8 mouse cellular contexts compared by ENCODE assay signal in the genomic region with DNA sequence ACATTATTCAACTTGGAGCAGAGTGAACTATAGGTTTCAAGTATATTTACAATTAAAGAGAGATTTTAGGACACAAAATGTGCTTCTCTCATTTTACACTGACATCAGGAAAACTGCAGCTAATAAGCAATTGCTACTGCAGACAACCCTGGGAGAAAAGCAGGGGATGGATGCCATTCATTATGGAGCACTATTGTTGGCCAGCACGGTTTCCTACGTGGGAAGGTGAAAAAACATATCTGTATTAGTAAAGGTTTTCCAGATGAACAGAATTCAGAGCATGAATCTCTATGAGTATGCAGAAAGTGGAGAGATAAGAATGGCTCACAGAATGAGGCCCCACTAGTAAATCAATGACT. TPM values are rescaled to one million over a fixed set of nuclear protein-coding genes. Genes with fewer than 3 reads are reported as not detected.
DNase-seq lines count a peak whose midpoint lies in the region; ATAC-seq and TF ChIP-seq lines count a peak whose summit lies in the region.
"Not testable (repeated sequence)": the region's sequence is repeated elsewhere in the genome, so short reads cannot be mapped to it uniquely, and the experiment has no call there.

No protein-coding gene starts in this region.

- not testable (repeated sequence) for H3K9me3 ChIP-seq in ES-Bruce4 (replicated peaks; ENCODE audit: control insufficient read depth, insufficient read depth, low read length, poor library complexity, severe bottlenecking); hindbrain, embryonic 13.5 days; kidney, embryonic 16.5 days (ENCODE audit: low read length); liver, embryonic 13.5 days (replicated peaks); midbrain, embryonic 11.5 days (ENCODE audit: control insufficient read depth, low read length); neural tube, embryonic 15.5 days (replicated peaks)

- TF ChIP-seq POLR2A in ES-Bruce4 (IDR thresholded peaks at IDR 0.05; ENCODE audit: insufficient read depth, low read length); embryonic fibroblast, embryonic 13.5 days (IDR thresholded peaks at IDR 0.05; ENCODE audit: low read depth, low read length); heart, adult 2 months (IDR thresholded peaks at IDR 0.05; ENCODE audit: insufficient read depth, low read depth, low read length): not testable (repeated sequence)

- not testable (repeated sequence) for H3K4me1 ChIP-seq in ES-Bruce4 (ENCODE audit: control insufficient read depth, insufficient read depth, low read length); embryonic fibroblast, embryonic 13.5 days (ENCODE audit: control insufficient read depth, insufficient read depth, low read length); heart, adult 2 months (ENCODE audit: control insufficient read depth, insufficient read depth, low read length); hindbrain, embryonic 13.5 days (replicated peaks); kidney, embryonic 16.5 days (ENCODE audit: insufficient read depth, low read length); liver, embryonic 13.5 days (replicated peaks); midbrain, embryonic 11.5 days (ENCODE audit: control insufficient read depth, insufficient read depth, low read length); neural tube, embryonic 15.5 days

- peak overlapping the region; percentile 51 for H3K4me2 ChIP-seq in hindbrain, embryonic 13.5 days
- H3K4me2 ChIP-seq in kidney, embryonic 16.5 days (replicated peaks; ENCODE audit: low read depth, low read length): peak overlapping the region; percentile 44
- peak overlapping the region; percentile 76 for H3K4me2 ChIP-seq in liver, embryonic 13.5 days
- peak overlapping the region; percentile 55; the same call in 1 of the 2 replicates for H3K4me2 ChIP-seq in midbrain, embryonic 11.5 days
- H3K4me2 ChIP-seq in neural tube, embryonic 15.5 days: peak overlapping the region; percentile 69

- peak overlapping the region; percentile 24 for H3K9ac ChIP-seq in ES-Bruce4 (ENCODE audit: low read depth, poor library complexity, severe bottlenecking)
- not testable (repeated sequence) for H3K9ac ChIP-seq in heart, adult 2 months (ENCODE audit: low read depth, low read length); neural tube, embryonic 15.5 days (replicated peaks)
- H3K9ac ChIP-seq in hindbrain, embryonic 13.5 days: peak overlapping the region; percentile 49; the same call in 1 of the 2 replicates
- H3K9ac ChIP-seq in kidney, embryonic 16.5 days (replicated peaks; ENCODE audit: low read length): 0 out of 2 replicates have a peak overlapping the region, but pooled peaks have one; percentile 33
- peak overlapping the region; percentile 53; the same call in 1 of the 2 replicates for H3K9ac ChIP-seq in liver, embryonic 13.5 days
- H3K9ac ChIP-seq in midbrain, embryonic 11.5 days (ENCODE audit: low read length): peak overlapping the region; percentile 65; the same call in 1 of the 2 replicates

- TF ChIP-seq CTCF in ES-Bruce4 (IDR thresholded peaks at IDR 0.05; ENCODE audit: low read depth, low read length); embryonic fibroblast, embryonic 13.5 days (IDR thresholded peaks at IDR 0.05; ENCODE audit: borderline replicate concordance, insufficient read depth, low read length); heart, adult 2 months (IDR thresholded peaks at IDR 0.05): not testable (repeated sequence)

- TF ChIP-seq EP300 in ES-Bruce4 (IDR thresholded peaks at IDR 0.05; ENCODE audit: insufficient read depth, low read depth, low read length); heart, adult 2 months (IDR thresholded peaks at IDR 0.05; ENCODE audit: insufficient read depth, low read depth, low read length): not testable (repeated sequence)

- H3K36me3 ChIP-seq in ES-Bruce4 (ENCODE audit: control insufficient read depth, insufficient read depth, low read length, poor library complexity, severe bottlenecking); heart, adult 2 months (ENCODE audit: control insufficient read depth, insufficient read depth, low read length); hindbrain, embryonic 13.5 days; liver, embryonic 13.5 days; midbrain, embryonic 11.5 days (ENCODE audit: control insufficient read depth, insufficient read depth, low read length); neural tube, embryonic 15.5 days: not testable (repeated sequence)
- H3K36me3 ChIP-seq in kidney, embryonic 16.5 days (ENCODE audit: insufficient read depth, low read length): peaks cover 11% of the 10 kb centered on the region

- intact Hi-C loops in heart, adult 2 months (cut with DNase I): loop anchor here (10.0 kb wide), 1 partner anchor 101 kb away; no protein-coding TSS in a partner anchor

- H3K27ac ChIP-seq in ES-Bruce4 (ENCODE audit: insufficient read depth, low read length); embryonic fibroblast, embryonic 13.5 days (ENCODE audit: insufficient read depth, low read length); heart, adult 2 months; hindbrain, embryonic 13.5 days; kidney, embryonic 16.5 days (ENCODE audit: low read length); liver, embryonic 13.5 days; midbrain, embryonic 11.5 days (ENCODE audit: low read depth, low read length); neural tube, embryonic 15.5 days (replicated peaks): not testable (repeated sequence)

- H3K79me2 ChIP-seq in heart, adult 2 months (replicated peaks; ENCODE audit: control insufficient read depth, insufficient read depth, low read length): not testable (repeated sequence)

- not testable (repeated sequence) for DNase-seq in heart, adult 2 months; liver, embryonic 13.5 days; midbrain, embryonic 11.5 days (ENCODE audit: low spot score, missing footprints)

- ATAC-seq in hindbrain, embryonic 13.5 days (ENCODE audit: low FRiP score): peak; percentile 29; the same call in 1 of the 2 replicates
- ATAC-seq in kidney, embryonic 16.5 days (ENCODE audit: low FRiP score, low TSS enrichment); liver, embryonic 13.5 days (ENCODE audit: low read depth): not testable (repeated sequence)
- peak; percentile 17; the same call in 1 of the 2 replicates for ATAC-seq in midbrain, embryonic 11.5 days (ENCODE audit: low FRiP score)
- ATAC-seq in neural tube, embryonic 15.5 days (ENCODE audit: low FRiP score): peak; percentile 40; the same call in 1 of the 2 replicates

- not testable (repeated sequence) for H3K27me3 ChIP-seq in ES-Bruce4 (ENCODE audit: control insufficient read depth, insufficient read depth, low read length, poor library complexity, severe bottlenecking); heart, adult 2 months (ENCODE audit: control insufficient read depth, insufficient read depth, low read length); hindbrain, embryonic 13.5 days; kidney, embryonic 16.5 days (ENCODE audit: insufficient read depth, low read length); liver, embryonic 13.5 days; midbrain, embryonic 11.5 days (ENCODE audit: control insufficient read depth, insufficient read depth, low read length); neural tube, embryonic 15.5 days (replicated peaks)

- WGBS in heart, adult 2 months: 48% methylated on average over 2 of the region's 2 CpGs
- 35% methylated on average over 2 of the region's 2 CpGs for WGBS in hindbrain, embryonic 13.5 days
- 49% methylated on average over 2 of the region's 2 CpGs for WGBS in kidney, embryonic 16.5 days
- WGBS in liver, embryonic 13.5 days (ENCODE audit: insufficient replicate concordance): 39% methylated on average over 2 of the region's 2 CpGs
- WGBS in midbrain, embryonic 11.5 days: 66% methylated on average over 2 of the region's 2 CpGs
- WGBS in neural tube, embryonic 15.5 days: 37% methylated on average over 2 of the region's 2 CpGs

- H3K4me3 ChIP-seq in ES-Bruce4 (ENCODE audit: low read depth, low read length): peak overlapping the region; percentile 79; the same call in 1 of the 2 replicates
- peak overlapping the region; percentile 74 for H3K4me3 ChIP-seq in embryonic fibroblast, embryonic 13.5 days (ENCODE audit: insufficient read depth, low read length)
- peak overlapping the region; percentile 58 for H3K4me3 ChIP-seq in heart, adult 2 months
- peak overlapping the region; percentile 52 for H3K4me3 ChIP-seq in hindbrain, embryonic 13.5 days
- H3K4me3 ChIP-seq in kidney, embryonic 16.5 days (ENCODE audit: low read length): peak overlapping the region; percentile 58
- H3K4me3 ChIP-seq in liver, embryonic 13.5 days (replicated peaks): peak overlapping the region; percentile 64
- peak overlapping the region; percentile 45 for H3K4me3 ChIP-seq in midbrain, embryonic 11.5 days (ENCODE audit: low read depth, low read length)
- peak overlapping the region; percentile 51 for H3K4me3 ChIP-seq in neural tube, embryonic 15.5 days (replicated peaks)

RNA-seq across cellular contexts. Expression of a gene that starts 0.5 kb away (rescaled TPM):
- polyA plus RNA-seq in ES-Bruce4 (2011; ENCODE audit: insufficient read depth, insufficient read length, low read depth, missing spikeins): 12.0 and 16.3 TPM in 2 replicates
- polyA plus RNA-seq in embryonic fibroblast, embryonic 13.5 days (2011; ENCODE audit: insufficient read length, low read depth, missing spikeins): 2.0 and 6.3 TPM in 2 replicates
- under 1 TPM; 0.55 to 0.59 TPM for total RNA-seq in heart, adult 2 months (2021)
- polyA plus RNA-seq in heart, adult 2 months (2012; rRNA removed): 0.45 and 1.2 TPM in 2 replicates
- 10.8 and 11.2 TPM in 2 replicates for polyA plus RNA-seq in hindbrain, embryonic 13.5 days (2015; fragmentation: Nextera tagmentation; extraction: Ambion mirVana)
- 10.2 and 10.5 TPM in 2 replicates for polyA plus RNA-seq in kidney, embryonic 16.5 days (2015; fragmentation: Nextera tagmentation; extraction: Ambion mirVana)
- 1.6 and 1.9 TPM in 2 replicates for polyA plus RNA-seq in liver, embryonic 13.5 days (2015; fragmentation: Nextera tagmentation; extraction: Ambion mirVana)
- polyA plus RNA-seq in midbrain, embryonic 11.5 days (2014; fragmentation: Nextera tagmentation; extraction: Ambion mirVana): 12.4 and 13.9 TPM in 2 replicates
- 10.3 and 10.5 TPM in 2 replicates for polyA plus RNA-seq in neural tube, embryonic 15.5 days (2015; fragmentation: Nextera tagmentation; extraction: Ambion mirVana)

RNA-seq across cellular contexts. Expression of a gene that starts 25.6 kb away (rescaled TPM):
- 30.0 and 37.1 TPM in 2 replicates for polyA plus RNA-seq in ES-Bruce4 (2011; ENCODE audit: insufficient read depth, insufficient read length, low read depth, missing spikeins)
- 10.6 and 21.3 TPM in 2 replicates for polyA plus RNA-seq in embryonic fibroblast, embryonic 13.5 days (2011; ENCODE audit: insufficient read length, low read depth, missing spikeins)
- 1 to 10 TPM; 1.6 to 2.9 TPM for total RNA-seq in heart, adult 2 months (2021)
- polyA plus RNA-seq in heart, adult 2 months (2012; rRNA removed): 0.74 and 1.6 TPM in 2 replicates
- 35.0 and 37.2 TPM in 2 replicates for polyA plus RNA-seq in hindbrain, embryonic 13.5 days (2015; fragmentation: Nextera tagmentation; extraction: Ambion mirVana)
- polyA plus RNA-seq in kidney, embryonic 16.5 days (2015; fragmentation: Nextera tagmentation; extraction: Ambion mirVana): 28.9 and 31.6 TPM in 2 replicates
- polyA plus RNA-seq in liver, embryonic 13.5 days (2015; fragmentation: Nextera tagmentation; extraction: Ambion mirVana): 5.4 and 6.3 TPM in 2 replicates
- polyA plus RNA-seq in midbrain, embryonic 11.5 days (2014; fragmentation: Nextera tagmentation; extraction: Ambion mirVana): 35.5 and 41.4 TPM in 2 replicates
- 35.0 and 35.1 TPM in 2 replicates for polyA plus RNA-seq in neural tube, embryonic 15.5 days (2015; fragmentation: Nextera tagmentation; extraction: Ambion mirVana)
